Mouse (Mus musculus): ENCODE measurements around the gene Peli2. TPM values are rescaled to one million over a fixed set of nuclear protein-coding genes. Genes with fewer than 3 reads are reported as not detected.

Peli2 gene
- total RNA-seq, 2 experiments from 2014 or later = 13.5 to 13.9 TPM

GRCm38 (mm10) chr14:48172876-48173275 lies 52.3 kb downstream of the Peli2 start:
- DNase-seq (ENCODE audit: low spot score) = no peak
- intact Hi-C loops (cut with DNase I) = loop anchor here (5.0 kb wide), 1 partner anchor 51 kb away; the partner anchor contains the start of gene Peli2

DNA sequence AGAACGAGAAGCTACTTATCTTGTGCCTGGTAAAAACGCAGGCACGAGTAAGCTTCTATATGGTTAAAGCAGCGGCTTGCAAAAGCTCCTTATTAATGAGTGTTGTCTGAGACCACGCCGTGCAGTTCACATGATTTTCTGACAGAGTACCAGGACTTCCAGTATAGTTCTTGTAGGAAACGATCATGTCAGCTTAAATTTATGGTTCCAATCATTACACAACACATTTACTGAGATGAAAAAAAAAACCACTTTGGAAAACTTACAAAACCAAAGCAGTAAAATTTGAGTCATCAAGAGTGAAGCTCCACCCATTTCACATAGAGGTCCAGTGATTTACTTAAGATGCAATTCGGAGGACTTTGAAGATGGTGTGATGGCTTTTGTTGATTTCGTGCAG lies 53.2 kb downstream of the Peli2 start:
- no peak for DNase-seq (ENCODE audit: low spot score)
- intact Hi-C loops (cut with DNase I) = loop anchor here (5.0 kb wide), 1 partner anchor 52 kb away; the partner anchor contains the start of gene Peli2

DNA sequence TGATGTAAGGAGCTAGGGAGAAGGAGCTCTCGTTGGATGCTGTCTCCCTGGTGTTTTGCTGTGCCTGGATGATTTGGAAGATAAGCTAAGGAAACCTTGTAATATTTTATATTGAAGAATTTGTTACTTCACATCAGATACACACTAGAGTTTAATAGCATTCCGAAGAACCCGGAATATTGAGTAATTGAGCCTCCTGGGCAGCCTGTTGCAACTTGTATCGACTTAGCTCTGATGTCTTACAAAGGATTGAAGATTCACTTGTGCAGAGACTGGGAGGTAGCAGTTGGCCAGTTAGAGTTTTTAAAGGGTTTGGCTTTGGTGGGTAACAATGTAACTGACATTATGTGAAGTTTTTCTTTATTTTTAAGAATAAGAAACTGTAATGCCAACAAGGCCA lies 53.7 kb downstream of the Peli2 start:
- intact Hi-C loops (cut with DNase I) = loop anchor here (5.0 kb wide), 1 partner anchor 52 kb away; the partner anchor contains the start of gene Peli2
- DNase-seq (ENCODE audit: low spot score) = no peak

DNA sequence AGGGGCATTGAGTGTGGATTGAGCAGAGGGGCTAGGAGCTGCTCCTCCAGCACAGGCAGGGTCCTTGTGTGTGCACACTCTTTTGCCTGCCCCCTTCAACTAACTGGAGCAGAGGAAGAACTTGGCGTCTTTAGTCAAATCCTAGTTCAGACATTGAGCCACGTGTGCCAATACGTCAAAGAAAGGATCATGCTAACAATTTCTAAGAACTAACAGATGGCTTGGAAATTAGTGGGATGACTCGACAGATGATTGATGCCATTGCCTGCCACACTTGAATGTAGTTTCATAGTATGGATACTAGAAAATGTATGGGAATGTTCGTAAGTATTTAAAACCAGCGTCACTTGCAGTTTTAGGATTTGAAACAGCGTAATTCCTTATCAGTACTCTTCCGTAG lies 54.5 kb downstream of the Peli2 start:
- intact Hi-C loops (cut with DNase I) = no loop called here
- DNase-seq (ENCODE audit: low spot score) = no peak

- intact Hi-C loops (cut with DNase I) = no loop called here
- DNase-seq (ENCODE audit: low spot score) = no peak
Measured at GRCm38 (mm10) chr14:48178304-48178995, 57.8 kb downstream of the Peli2 start.

GRCm38 (mm10) chr14:48179021-48179420 lies 58.4 kb downstream of the Peli2 start:
- DNase-seq (ENCODE audit: low spot score) = no peak
- intact Hi-C loops (cut with DNase I) = no loop called here

- DNase-seq (ENCODE audit: low spot score) = no peak
- intact Hi-C loops (cut with DNase I) = no loop called here
Measured at GRCm38 (mm10) chr14:48186302-48186701, 65.7 kb downstream of the Peli2 start.

- intact Hi-C loops (cut with DNase I) = no loop called here
- DNase-seq (ENCODE audit: low spot score) = no peak
Measured at GRCm38 (mm10) chr14:48187100-48187499, 66.5 kb downstream of the Peli2 start.

DNA sequence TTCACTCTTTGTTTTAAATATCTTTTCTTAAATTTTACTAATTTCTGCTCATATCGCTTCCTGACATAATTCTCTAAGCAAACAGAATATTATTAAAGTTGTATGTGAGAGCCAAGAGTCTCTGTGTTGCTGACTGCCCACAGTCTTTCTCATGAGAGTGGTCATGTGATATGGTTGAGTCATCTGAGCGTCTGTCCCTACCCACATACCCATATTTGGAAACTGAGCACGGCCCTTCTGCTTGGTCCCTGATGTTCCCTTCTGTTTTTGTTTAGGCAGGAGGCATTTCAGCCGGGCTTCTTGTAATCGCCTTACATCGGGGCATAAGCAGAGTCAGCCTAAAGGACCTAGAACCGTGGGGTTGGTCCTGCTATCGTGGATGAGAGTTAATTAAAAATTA lies 68.7 kb downstream of the Peli2 start:
- intact Hi-C loops (cut with DNase I) = no loop called here
- peak; percentile 23 for DNase-seq (ENCODE audit: low spot score)

DNA sequence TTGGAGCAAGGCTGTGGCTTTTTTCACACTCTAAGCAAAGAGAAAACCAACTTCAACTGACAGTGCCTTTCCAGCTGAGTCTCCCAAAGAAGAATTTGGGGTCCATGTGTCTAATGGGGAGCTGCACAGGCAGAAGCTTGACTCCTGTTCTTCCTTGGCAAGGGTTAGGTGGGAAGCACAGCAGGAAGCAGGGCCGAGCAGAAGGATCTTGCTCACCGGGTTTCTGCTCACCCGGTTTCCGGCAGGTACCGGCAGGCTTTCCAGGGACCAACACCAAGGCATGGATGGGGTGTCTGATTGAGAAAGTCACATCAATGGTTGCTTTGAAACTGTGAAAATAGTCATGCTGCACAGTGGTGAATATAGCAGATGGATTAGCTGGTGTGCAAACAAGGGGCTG lies 70.3 kb downstream of the Peli2 start:
- DNase-seq (ENCODE audit: low spot score) = no peak
- intact Hi-C loops (cut with DNase I) = no loop called here

- no peak for DNase-seq (ENCODE audit: low spot score)
- intact Hi-C loops (cut with DNase I) = no loop called here
Measured at GRCm38 (mm10) chr14:48191925-48192324, 71.3 kb downstream of the Peli2 start.

DNA sequence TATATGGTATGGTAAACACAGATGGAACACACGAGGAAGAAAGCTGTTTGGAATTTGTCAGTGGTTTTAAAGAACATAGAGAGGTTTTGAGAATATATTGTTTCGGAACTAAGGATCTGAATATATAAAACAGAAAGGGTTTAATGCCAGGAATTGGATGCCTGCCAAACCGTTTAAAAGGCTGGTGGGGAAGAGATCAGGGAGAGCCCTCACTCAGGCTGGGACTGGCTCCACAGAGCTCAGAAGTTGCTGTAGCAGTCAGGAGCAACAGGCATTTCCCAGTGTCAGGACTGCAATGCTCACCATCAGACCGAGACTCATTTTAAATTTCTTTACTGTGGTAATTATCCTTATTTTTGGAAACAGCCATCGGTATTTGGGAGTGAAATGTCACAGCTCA lies 76.2 kb downstream of the Peli2 start:
- intact Hi-C loops (cut with DNase I) = loop anchor here (5.0 kb wide), 1 partner anchor 65 kb away; no protein-coding TSS in a partner anchor
- DNase-seq (ENCODE audit: low spot score) = no peak

DNA sequence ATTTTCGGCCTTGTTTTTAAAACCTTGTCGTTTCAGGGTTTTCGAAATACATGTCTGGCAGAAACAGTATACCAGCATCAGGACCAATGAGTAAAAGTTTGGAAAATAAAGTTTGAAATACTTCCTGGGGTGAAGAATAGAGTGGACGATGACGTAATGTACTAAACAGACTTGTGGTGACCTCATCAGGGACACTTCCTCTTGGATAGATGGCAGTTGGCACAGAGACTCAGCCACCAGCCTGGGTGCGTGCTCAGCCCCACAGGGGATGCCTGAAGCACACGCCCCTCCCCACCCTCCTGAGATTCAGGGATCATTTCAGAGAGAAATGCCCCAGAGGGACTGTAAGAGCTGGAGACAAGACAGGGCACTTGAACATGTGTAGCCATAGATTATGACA lies 76.7 kb downstream of the Peli2 start:
- no peak for DNase-seq (ENCODE audit: low spot score)

GRCm38 (mm10) chr14:48198190-48198954 lies 77.7 kb downstream of the Peli2 start:
- intact Hi-C loops (cut with DNase I) = loop anchor here (5.0 kb wide), 1 partner anchor 66 kb away; no protein-coding TSS in a partner anchor
- no peak for DNase-seq (ENCODE audit: low spot score)

More for the DNA sequence above, 76.7 kb downstream of the Peli2 start:
- intact Hi-C loops (cut with DNase I) = loop anchor here (5.0 kb wide), 1 partner anchor 65 kb away; no protein-coding TSS in a partner anchor

GRCm38 (mm10) chr14:48198957-48199356 lies 78.3 kb downstream of the Peli2 start:
- no peak for DNase-seq (ENCODE audit: low spot score)
- intact Hi-C loops (cut with DNase I) = loop anchor here (5.0 kb wide), 1 partner anchor 67 kb away; no protein-coding TSS in a partner anchor

DNA sequence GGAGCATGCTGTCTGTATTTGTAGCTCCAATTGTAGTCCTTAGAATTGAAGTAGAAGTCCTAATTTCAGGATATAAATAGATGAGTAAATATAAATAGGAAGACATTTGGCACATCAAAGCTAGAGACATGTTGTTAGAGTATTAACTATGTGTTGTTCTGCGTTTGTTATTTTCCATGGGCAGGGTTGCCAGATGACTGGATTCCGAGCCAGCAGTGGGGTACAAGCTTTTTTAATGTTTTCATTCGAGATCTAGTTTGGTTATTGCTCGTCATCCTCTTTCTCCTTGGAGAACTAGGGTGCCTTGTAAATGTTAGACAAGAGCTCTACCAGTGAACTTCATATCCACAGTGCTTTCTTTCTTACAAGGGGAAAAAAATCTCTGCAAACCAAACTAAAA lies 78.9 kb downstream of the Peli2 start:
- no peak for DNase-seq (ENCODE audit: low spot score)
- intact Hi-C loops (cut with DNase I) = loop anchor here (5.0 kb wide), 1 partner anchor 67 kb away; no protein-coding TSS in a partner anchor

GRCm38 (mm10) chr14:48200291-48200690 lies 79.7 kb downstream of the Peli2 start:
- intact Hi-C loops (cut with DNase I) = no loop called here
- no peak for DNase-seq (ENCODE audit: low spot score)

- intact Hi-C loops (cut with DNase I) = no loop called here
- DNase-seq (ENCODE audit: low spot score) = peak; percentile 35
Measured at GRCm38 (mm10) chr14:48200788-48201187, 80.2 kb downstream of the Peli2 start.

DNA sequence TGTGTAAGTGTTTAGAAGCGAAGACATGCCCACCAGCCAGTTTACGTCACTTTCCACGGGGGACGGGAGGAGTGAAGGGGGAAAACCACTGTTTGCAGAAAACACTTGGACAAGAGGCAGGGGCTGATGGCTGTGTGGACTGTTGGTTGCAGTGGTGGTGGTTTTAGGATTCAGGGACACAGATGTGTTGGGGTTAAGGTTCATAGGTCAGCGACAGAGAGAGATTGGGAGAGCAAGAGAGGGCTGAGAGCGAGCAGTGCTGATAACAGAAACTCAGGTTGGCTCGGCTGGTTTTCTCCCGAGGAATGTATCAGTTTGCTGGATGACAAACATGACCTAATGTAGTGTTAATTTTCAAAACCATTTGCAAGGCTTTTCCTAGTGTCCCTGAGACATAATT lies 80.8 kb downstream of the Peli2 start:
- intact Hi-C loops (cut with DNase I) = no loop called here
- no peak for DNase-seq (ENCODE audit: low spot score)

GRCm38 (mm10) chr14:48202096-48203036 lies 81.7 kb downstream of the Peli2 start:
- DNase-seq (ENCODE audit: low spot score) = no peak
- intact Hi-C loops (cut with DNase I) = no loop called here

Data from heart, postnatal 25 days (tissue).